Mouse (Mus musculus): Measurements from ENCODE around the gene Coro7.
"Not testable (repeated sequence)": the region's sequence is repeated elsewhere in the genome, so short reads cannot be mapped to it uniquely, and the experiment has no call there.

Gene Coro7

DNA sequence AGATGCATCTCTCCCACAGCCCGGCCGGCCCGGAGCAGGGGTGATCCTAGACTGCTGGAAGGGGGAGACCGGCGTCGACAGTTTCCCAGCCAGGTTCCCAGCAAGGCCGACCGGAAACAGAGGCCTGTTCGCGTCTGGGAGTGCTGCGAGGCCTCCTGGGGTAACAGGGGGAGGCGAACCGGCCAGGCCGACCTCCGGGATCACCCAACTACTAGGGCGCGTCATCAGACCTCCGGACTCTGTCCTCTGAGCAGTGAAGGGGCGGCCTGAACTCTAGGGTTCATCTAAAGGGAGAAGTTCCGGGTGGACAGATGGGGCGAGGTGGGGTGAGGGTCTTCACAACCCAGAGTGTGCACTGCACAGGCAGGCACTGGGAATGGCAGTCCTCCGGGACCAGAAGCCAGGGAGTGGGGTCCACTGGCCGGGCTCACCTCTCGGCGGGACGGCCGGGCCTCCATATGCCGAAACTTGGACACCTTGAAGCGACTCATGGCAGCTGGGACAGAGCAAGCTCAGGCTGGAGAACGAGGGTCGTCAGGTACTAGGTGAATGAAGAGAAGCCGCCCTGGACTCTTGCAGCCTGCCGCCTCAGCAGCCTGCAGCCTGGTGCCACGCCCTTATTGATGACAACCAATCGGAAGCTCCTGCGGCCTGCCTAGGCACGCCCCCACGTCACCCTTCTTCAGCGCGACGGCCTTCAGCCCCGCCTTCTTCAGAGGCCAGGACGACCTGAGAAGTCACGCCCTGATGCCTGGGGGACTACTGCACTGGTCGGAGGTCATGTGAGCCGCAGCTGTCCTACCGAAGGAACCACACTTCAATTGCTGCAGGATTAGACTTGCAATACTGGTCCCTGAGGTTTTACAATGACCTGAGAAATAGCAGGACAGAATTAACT lies at the start of gene Coro7:
Gene Coro7, minus strand, starts transcription at position 657 of the 898 bp plus-strand sequence.
- CTCF ChIA-PET: no interaction called here

DNA sequence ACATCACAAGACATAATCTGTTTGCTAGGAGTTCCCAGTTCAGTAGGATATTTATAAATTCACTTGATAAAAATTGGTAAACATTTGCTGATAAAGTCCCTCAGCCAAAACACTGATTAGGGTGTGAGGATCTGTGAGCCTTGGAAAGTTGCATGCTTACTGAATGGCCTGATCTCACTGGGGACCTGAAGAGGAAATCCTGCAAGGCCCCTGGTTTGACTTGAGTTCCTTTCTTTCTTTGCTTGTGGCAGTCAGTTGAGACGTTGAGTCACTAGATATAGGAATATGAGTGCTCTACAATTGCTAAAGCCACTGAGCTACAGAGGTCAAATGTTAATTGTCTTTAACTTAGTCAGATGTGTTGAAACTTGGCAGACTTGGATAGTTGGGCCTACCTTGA lies 48.4 kb upstream of the Coro7 start:
- CTCF ChIA-PET: interaction anchor here (0.6 kb wide), 1 partner anchor 10 kb away, joined by 3 read pairs; no protein-coding TSS in a partner anchor

DNA sequence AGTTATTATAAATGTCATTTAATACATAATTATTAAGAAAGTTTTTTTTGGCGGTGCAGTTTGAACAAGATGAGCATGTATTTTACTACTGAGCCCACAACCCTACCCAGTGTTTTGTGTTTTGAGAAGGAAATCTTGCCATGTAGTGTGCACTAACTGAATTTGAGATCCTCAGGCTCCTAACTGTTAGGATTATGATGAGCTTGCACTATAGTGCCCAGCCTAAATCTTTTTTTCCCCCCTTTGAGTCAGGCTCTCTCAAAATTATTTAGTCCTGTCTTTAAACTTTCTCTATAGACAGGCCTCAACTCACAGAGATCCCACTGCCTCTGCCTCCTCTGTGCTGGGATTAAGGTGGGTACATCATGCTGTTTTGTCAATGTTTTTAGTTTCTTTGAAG lies 47.9 kb upstream of the Coro7 start:
- CTCF ChIA-PET: no interaction called here

DNA sequence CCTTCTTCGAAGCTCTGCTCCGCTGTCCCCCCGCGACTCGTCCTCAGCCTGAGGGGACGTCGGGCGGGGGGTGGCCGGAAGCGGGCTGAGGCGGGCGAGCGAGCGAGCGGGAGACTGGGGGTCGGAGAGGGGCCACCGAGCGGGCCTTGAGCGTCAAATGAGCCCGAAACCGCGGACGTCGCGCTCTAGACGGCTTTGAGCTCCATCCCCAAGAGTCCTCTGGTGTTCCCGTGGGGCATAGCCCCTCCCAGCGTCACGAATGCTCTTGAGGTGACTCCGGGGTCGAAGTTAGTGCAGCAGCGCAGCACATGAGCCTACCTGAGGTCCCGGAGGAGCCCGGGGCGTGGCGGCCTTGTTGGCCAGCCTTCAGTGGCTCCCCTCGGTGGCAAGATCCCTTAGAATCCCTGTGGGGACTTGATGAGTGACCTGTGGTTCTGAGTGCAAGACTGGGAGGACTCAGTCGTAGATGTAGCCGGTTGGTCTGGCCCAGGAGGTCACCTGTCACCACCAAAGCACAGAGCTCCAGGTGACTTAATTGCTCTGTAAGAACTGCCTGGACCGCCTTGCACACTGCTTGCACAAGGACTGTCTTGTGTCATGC lies 47.1 kb upstream of the Coro7 start:
- CTCF ChIA-PET: interaction anchor here (0.7 kb wide), 1 partner anchor 284 kb away, joined by 3 read pairs; no protein-coding TSS in a partner anchor

DNA sequence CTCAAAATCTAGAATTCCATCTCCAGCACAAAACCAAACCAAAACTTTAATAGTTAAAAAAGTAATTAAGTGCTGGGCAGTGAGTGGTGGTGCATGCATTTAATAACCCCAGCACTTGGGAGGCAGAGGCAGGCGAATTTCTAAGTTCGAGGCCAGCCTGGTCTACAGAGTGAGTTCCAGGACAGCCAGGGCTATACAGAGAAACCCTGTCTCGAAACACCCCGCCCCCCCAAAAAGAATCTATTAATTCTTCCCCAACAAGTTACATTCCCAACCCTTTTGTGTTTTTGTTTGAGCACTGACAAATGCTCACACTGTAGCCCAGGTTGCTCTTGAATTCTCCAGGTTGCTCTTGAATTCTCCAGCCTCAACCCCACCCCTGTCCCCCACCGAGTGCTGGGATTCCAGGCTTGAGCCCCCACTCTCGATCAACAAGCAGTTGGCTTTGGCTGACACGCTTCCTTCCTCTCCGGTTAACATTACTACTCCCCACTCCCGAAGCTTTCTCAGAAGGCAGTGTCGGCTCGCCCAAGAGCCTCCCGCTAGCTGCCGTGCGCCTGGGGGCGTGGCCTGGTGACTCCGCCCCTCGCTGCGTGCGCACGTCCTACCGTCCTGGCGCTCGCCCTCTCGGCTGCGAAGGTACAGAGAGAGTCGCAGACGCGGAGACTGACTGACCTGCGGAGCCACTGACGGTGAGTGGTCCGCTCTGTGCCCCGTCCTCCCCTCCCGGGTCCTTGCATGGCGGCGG lies 46.4 kb upstream of the Coro7 start, which contains the start of gene Hmox2:
Gene Hmox2, plus strand, starts transcription at position 582 of the 748 bp plus-strand sequence.
- CTCF ChIA-PET: interaction anchor here (0.7 kb wide), 1 partner anchor 285 kb away, joined by 3 read pairs; no protein-coding TSS in a partner anchor

DNA sequence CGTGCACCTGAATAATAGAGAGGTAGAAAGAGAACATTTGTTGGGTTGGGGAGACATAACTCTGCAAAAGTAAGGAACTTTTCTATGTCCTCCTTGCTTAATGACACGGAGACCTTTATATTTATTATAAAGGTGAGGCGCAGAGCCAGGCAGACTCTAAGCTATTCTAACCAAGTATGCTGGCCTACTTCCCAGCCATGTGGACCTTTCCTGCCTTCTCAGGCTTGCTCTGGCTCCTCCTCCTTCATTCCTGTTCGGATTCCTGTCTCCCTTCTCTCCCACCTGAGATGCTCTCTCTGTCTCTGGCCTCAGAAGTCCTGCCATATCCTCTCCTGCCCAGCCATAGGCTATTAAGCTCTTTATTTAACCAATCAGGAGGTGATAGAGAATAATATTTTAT lies 45.7 kb upstream of the Coro7 start:
- CTCF ChIA-PET: no interaction called here

DNA sequence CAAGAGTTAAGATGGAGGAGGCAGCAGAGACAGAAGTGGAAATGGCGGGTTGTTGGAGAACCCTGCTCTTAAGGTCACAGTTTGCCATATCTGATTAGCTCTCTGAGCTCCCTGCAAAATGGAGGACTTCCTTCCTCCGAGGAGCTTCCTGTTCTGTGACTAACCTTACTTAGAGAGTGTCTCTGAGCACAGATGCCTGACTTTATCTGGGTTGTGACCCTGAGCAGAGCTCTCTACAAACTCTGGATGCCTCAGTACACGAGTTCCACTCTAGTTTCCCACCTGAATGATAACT lies 43.3 kb upstream of the Coro7 start:
- CTCF ChIA-PET: interaction anchor here (0.6 kb wide), 2 partner anchors 10 to 146 kb away, joined by 6 to 12 read pairs; no protein-coding TSS in a partner anchor

DNA sequence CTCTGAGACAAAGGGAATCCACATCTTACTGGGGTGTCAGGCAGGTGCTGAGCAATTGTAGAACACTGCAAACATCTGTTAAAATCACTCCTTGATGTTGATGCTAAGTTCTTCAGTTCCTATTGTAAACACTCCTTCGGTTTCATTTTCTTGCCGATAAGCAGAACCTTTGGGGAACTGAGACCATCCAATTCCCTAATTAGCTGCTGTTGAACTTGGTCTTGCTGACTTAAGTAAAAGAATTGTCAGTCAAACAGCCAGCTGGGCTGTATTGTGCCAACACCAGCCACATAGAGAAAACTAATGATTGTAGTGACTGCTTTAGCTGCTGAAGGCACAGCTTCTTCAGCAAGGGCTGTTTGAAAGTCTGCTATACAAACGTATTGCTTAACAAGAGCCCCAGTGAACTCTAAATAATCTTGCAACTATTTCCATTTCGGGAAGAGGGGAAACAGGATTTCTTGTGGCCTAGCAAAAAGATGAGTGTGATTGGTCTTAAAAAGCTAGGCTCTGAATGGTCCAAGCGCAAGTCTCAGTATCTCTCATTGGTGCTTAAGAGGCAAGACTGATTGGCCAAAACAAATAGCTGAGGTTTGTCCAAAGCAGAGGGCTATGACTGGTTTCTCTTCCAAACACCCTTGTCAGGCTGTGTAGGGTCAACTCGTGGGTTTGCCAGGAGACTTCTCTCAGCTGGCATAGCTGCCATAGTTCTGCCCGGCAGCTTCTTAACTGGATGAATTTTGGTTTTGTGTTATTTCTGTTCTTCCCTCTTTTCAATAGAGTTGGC lies 42.7 kb upstream of the Coro7 start:
- CTCF ChIA-PET: interaction anchor here (0.6 kb wide), 2 partner anchors 10 to 147 kb away, joined by 6 to 12 read pairs; no protein-coding TSS in a partner anchor

DNA sequence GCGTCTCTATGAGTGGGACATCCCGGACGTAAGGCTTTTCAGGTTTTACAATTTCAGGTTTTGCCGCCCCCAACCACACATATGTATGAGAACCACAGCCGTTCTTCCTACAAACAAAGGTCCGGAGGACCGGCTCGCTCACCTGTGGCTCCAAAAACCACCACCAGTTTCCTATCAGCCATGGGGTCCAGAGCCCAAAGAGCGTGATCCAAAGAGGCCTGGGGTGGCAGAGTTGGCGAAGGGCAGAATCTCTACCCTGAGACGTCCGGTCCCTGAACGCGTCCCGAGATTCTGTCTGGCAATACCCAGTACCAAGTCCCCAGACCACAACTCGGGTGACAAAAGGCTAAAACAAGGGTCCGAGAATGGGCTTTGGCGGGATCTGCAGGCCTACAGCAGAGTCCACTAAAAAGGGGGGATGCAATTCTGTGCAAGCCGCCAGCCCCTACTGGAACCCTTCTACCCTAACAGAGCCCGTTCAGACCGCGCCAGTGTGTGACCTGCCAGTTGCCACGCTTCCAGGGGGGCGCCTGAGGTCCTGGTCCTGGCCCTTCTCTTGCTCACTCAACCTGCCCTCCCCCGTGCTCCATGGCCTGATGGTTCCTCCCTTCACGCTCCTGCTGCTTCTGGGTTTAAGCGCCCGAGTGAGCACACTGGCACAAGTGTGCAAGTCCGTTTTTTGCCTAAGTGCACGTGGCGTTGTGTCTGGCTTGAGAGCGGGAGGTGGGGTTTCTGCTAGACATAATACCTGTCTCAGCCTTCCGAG lies 39.4 kb upstream of the Coro7 start, which contains the start of gene Nmral1:
Gene Nmral1, minus strand, starts transcription at position 604 of the 766 bp plus-strand sequence.
- CTCF ChIA-PET: no interaction called here

DNA sequence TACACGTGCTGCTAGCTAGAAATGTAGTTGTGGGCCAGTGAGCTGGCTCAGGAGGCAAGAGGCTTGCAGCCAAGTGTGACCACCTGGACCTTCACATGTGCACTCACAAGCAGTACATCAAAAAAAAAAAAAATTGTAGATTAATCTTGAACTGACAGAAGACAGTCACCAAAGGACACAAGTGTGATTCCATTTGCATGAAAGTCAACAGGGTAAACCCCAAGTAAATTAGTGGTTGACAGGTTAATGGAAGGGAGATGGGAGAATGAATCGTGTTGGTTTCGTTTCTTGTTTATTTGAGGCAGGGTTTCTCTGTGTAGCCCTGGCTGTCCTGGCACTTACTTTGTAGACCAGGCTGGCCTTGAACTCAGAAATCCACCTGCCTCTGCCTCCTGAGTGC lies 38.3 kb upstream of the Coro7 start:
- CTCF ChIA-PET: interaction anchor here (0.7 kb wide), 2 partner anchors 10 to 83 kb away, joined by 3 to 4 read pairs; no protein-coding TSS in a partner anchor

DNA sequence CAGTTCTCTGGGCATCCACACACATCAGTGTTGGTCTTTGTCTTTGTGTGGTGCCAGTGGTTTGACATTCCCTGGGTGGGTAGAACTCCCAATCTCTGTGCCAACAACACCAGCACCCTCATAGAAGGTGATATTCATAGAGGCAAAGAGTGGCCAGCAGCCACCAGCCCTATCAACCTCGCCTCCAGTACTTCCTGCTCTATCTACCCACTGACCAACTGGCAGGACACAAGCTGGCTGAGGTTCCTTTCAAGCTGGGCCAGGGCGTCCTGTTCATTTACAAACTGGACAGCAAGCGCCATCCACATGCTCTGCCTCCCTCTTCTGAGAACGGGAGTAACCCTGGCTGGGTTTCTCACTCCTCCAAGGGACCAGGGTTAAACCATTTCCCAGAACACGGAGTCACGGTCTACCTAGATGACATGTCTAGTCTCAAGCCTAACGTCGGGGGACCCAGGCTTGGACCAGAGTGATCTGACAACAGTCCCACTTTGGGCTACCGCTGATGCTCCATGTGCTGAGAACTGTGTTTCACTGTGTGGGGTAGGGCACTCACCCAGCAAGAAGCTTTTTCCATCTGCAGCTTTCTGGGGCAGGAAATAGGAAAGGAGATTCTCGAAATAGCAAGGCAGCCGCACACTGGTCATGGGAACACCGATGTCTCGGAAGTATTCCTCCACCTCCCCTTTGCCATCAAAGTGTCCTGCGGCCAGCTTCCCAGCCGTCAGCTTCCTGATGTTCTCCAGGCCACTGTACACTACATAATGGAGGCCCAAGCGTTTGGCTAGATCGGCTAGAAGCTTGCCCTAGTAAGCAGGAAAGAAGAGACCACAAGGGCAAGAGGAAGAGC lies 34.5 kb upstream of the Coro7 start:
- CTCF ChIA-PET: no interaction called here

DNA sequence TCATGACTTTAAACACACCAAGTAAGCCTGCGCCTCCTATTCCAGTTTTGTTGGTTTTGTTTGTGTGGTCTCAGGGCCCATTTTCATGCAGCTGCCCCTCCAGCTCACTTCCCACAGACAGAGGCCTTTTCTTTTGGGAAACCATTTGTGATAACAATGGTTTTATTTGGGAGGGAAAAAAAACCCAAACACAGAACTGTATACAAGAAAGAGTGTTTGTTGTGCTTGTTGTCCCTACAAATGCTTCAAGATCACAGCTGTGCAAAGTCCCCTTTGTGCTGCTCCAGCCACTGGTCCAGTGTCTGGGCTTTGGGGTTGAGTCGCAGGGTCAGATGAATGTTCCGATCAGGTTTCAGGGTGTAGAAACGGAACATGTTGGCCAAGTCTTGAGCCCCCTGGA lies 31.6 kb upstream of the Coro7 start:
- CTCF ChIA-PET: no interaction called here

DNA sequence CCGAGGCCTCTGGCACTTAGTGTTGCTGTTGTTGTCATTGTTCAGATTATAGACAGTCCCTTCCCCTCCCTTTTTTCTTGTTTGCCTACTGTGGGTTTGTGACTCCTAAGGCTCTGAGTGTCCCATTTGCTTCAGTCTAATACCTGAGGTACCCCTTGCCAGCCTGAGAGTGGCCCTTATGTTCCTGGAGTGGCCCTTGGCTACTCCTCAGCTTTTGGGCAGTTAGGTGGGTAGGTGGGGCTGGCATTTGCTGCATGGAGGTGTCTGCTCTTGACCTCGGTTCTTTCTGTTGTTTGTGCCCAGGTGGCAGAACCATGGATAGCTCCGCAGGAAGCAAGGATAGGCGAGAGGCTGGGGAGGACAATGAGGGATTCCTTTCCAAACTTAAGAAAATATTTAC lies 26.0 kb upstream of the Coro7 start:
- CTCF ChIA-PET: interaction anchor here (0.5 kb wide), 1 partner anchor 19 kb away, joined by 3 read pairs; no protein-coding TSS in a partner anchor

DNA sequence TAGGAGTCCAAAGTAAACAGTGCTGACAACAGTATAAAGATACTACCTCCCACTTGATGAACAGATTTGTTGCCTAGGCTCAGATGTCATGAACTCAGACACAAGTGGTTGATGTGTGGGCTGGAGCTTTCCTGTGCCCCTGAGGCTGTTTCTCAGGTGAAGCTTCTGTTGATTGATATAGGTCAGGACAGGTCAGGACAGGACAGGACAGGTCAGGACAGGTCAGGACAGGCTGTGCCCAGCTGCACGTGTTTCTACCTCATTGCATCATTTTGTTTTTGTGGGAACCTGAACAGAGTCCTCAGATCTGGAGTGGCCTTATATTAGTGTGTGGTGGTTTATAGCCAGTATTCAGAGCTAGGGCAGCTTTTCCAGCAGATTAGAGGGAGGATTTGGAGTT lies 23.1 kb upstream of the Coro7 start:
- CTCF ChIA-PET: interaction anchor here (0.7 kb wide), 1 partner anchor 58 kb away, joined by 3 read pairs; no protein-coding TSS in a partner anchor

DNA sequence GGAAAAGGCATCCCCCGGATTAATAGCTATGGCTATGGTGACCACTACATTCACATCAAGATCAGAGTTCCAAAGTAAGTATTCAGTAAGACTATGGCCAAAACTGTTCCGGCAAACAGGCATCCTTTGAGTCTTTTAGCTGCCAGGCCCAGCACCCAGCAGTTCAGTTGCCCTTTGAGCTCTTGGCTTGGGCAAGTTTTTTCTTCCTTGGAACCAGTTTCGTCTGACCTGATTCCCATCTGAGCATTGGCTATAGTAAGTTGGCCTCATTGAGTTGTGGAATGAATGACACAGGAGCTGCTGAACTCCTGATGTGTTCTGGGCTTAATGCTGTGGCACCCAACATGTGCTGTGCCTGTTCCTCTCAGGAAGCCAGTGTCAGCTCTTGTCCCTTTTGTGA lies 21.6 kb upstream of the Coro7 start:
- CTCF ChIA-PET: no interaction called here

DNA sequence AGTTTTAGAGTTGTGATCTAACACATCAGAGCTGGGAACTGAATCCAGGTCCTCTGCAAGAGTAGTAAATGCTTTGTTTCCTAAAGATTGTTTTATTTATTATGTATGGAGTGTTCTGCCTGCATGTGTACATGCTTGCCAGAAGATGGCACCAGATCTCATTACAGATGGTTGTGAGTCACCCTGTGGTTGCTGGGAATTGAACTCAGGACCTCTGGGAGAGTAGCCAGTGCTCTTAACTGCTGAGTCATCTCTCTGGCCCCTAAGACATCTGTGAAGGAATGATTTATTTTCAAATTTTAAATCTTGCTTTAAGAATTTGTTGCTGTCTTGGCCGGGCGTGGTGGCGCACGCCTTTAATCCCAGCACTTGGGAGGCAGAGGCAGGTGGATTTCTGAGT lies 9.8 kb upstream of the Coro7 start:
- CTCF ChIA-PET: not testable (repeated sequence)

DNA sequence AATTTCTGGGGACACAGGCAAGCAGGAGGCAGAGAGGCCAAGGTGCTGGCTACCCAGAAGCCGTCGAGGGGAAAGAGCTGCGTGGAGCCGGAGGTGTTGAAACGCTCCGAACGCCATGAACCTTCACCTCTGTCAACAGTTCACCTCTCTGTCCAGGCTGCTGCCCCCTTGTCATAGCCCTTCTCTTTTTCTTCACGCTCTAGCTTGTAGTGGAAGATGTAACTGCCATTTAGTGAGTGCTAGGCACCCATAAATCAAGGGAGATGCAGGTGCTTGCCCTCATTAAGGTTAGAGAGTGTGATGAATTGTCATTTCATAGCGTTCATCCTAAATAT lies 4.8 kb upstream of the Coro7 start:
- CTCF ChIA-PET: no interaction called here

DNA sequence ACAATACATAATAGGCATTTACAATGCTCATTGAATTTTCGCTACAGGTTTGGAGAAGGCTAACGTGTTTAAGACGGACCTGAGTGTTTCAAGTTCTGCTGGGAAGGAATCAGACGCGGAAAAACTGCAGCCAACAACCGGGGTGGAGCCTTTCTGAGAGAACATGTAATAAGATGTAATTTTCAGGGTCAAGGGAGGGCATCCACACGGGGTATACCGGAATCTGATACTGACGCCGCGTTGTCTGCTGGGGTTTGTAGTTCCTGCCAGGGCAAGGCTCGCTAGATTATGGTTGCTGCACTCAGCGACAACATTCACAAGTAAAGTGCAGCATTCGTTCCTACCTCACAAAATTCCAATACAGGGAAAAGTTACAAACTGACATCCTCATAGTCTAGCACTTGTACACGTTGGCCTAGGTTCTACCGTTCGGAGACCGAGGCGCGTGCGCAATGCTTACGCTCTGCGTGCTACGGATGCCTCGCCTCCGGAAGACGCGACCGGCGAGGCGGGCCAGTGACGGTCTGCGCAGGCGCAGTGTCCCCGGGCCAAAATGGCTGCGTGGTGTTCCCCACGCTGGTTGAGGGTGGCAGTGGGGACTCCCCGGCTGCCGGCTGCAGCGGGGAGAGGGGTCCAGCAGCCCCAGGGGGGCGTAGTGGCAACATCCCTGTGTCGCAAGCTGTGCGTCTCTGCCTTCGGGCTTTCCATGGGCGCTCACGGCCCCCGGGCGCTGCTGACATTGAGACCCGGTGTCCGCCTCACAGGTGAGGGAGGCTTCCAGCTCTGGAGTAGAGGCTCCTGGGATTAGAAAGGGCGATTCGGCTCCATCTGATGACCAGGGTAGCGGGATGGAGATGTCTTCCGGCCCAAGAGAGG lies 4.2 kb upstream of the Coro7 start:
- CTCF ChIA-PET: no interaction called here

DNA sequence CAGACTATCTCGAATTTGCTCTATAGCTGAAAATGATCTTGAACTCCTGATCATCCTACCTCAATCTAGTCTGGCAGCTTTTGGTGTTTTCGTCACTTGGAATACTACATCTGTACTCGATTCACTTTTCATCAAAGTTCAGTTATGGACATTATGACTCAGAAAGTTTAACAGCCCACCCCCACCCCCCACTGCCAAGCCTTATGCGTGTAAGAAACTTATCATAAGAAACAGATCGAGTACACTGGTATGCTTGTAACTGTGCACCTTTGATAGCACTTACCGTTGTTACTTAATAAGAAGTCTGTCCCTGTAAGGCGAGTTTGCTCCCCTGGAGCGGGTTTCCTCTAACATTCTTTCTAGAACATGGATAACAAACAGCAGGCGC lies 3.6 kb upstream of the Coro7 start:
- CTCF ChIA-PET: no interaction called here

Measured in spleen, embryonic (tissue).